Mouse (Mus musculus) hindbrain, postnatal 0 days (tissue): ENCODE data around the gene Atcay. TPM values are rescaled to one million over a fixed set of nuclear protein-coding genes. Genes with fewer than 3 reads are reported as not detected.
A peak's percentile ranks its signal among the peaks of the same experiment; 100 is the strongest.

Source experiments
- ATAC-seq: fragments of 200-750 bp; cut with Nextera tagmentation; 2 replicates; pipeline ENCODE4 v1.8.0; 2017; ENCODE audit warnings: mild to moderate bottlenecking, moderate TSS enrichment, moderate library complexity
- DNase-seq: peaks from one replicate; pipeline ENCODE4 v3.0.0-alpha.2; 2015; ENCODE audit warnings: low spot score
- H3K27ac ChIP-seq: fragments of 300-500 bp; sonication (generic); 2 replicates; pipeline ENCODE4 v1.5.1; 2014; ENCODE audit warnings: mild to moderate bottlenecking
- H3K27me3 ChIP-seq: fragments of 300-500 bp; sonication (generic); 2 replicates; pipeline ENCODE4 v1.6.1; 2014; ENCODE audit warnings: low read length, mixed read lengths; ENCODE audit not compliant: insufficient read depth
- H3K36me3 ChIP-seq: fragments of 300-500 bp; sonication (generic); 2 replicates; pipeline ENCODE4 v1.6.1; 2014; ENCODE audit warnings: low read length, mixed read lengths; ENCODE audit not compliant: insufficient read depth
- H3K4me1 ChIP-seq: fragments of 300-500 bp; sonication (generic); 2 replicates; pipeline ENCODE4 v1.6.1; 2014; ENCODE audit warnings: antibody characterized with exemption, low read length, mixed read lengths; ENCODE audit not compliant: insufficient read depth
- H3K4me2 ChIP-seq: fragments of 300-500 bp; sonication (generic); 2 replicates; pipeline ENCODE4 v1.6.1; 2014; ENCODE audit warnings: low read depth, mild to moderate bottlenecking, low read length, moderate library complexity, mixed read lengths
- H3K4me3 ChIP-seq: fragments of 300-500 bp; sonication (generic); 2 replicates; pipeline ENCODE4 v1.5.1; 2014; ENCODE audit warnings: low read length
- H3K9ac ChIP-seq: fragments of 300-500 bp; sonication (generic); replicated peaks from 2 replicates; pipeline ENCODE4 v1.6.1; 2014; ENCODE audit warnings: mild to moderate bottlenecking, low read length, moderate library complexity, mixed read lengths
- H3K9me3 ChIP-seq: fragments of 300-500 bp; sonication (generic); 2 replicates; pipeline ENCODE4 v1.6.1; 2016; ENCODE audit warnings: low read length, mixed read lengths
- CTCF ChIP-seq: IDR thresholded peaks from 2 replicates; pipeline ENCODE4 v1.5.1; 2016; ENCODE audit warnings: antibody characterized with exemption, control low read depth, low read depth
- WGBS: fragments of 180-500 bp; shearing (Covaris S2); extraction: QIAGEN DNeasy Blood & Tissue Kit; methylation state at CpG from one replicate; pipeline ENCODE4 v1.1.7; 2014; 5-methylcytosine and 5-hydroxymethylcytosine counted together
- polyA plus RNA-seq: library from polyadenylated mRNA; unstranded; fragments of >200 nt; fragmentation: Nextera tagmentation; extraction: Ambion mirVana; gene quantifications from 2 replicates; pipeline ENCODE4 v1.2.1, GENCODE M21; 2015
- total RNA-seq: library from RNA; depleted of rRNA; stranded (reverse); fragments of >200 nt; gene quantifications from 2 replicates; pipeline ENCODE4 v1.2.3, GENCODE M21; 2014

Atcay gene
- total and polyA plus RNA-seq, 2 experiments from 2014 or later: 70.2 to 197 TPM

- no peaks in the 10 kb centered on the region for H3K4me1 ChIP-seq
- TF ChIP-seq CTCF: no peak
- H3K4me3 ChIP-seq: no peak overlapping the region
- no peak overlapping the region for H3K9ac ChIP-seq
- WGBS: 75% methylated on average over 4 of the region's 4 CpGs
- 0 out of 2 replicates have a peak, but pooled peaks cover 4% of the 10 kb centered on the region for H3K36me3 ChIP-seq
- ATAC-seq (no peak; the same call in 1 of the 2 replicates), DNase-seq (no peak)
- no peak overlapping the region for H3K4me2 ChIP-seq
- no peaks in the 10 kb centered on the region for H3K9me3 ChIP-seq
- no peaks in the 10 kb centered on the region for H3K27me3 ChIP-seq
- no peak overlapping the region for H3K27ac ChIP-seq
Observed at GRCm38 (mm10) chr10:81244146-81244545, 13.5 kb upstream of the Atcay start.

GRCm38 (mm10) chr10:81242021-81242420 lies 11.4 kb upstream of the Atcay start:
- ATAC-seq (no peak), DNase-seq (no peak)
- H3K4me2 ChIP-seq: no peak overlapping the region
- WGBS: 90% methylated on average over 16 of the region's 16 CpGs
- H3K36me3 ChIP-seq: no peaks in the 10 kb centered on the region
- H3K4me3 ChIP-seq: no peak overlapping the region
- H3K9ac ChIP-seq: no peak overlapping the region
- H3K4me1 ChIP-seq: no peaks in the 10 kb centered on the region
- H3K27ac ChIP-seq: no peak overlapping the region
- H3K27me3 ChIP-seq: no peaks in the 10 kb centered on the region
- no peak for TF ChIP-seq CTCF
- H3K9me3 ChIP-seq: no peaks in the 10 kb centered on the region

GRCm38 (mm10) chr10:81240876-81241275 lies 10.2 kb upstream of the Atcay start:
- Histone ChIP-seq H3K4me2 (no peak overlapping the region), H3K27me3 (no peaks in the 10 kb centered on the region), H3K27ac (no peak overlapping the region), H3K9me3 (no peaks in the 10 kb centered on the region), H3K9ac (no peak overlapping the region), H3K4me3 (no peak overlapping the region), H3K36me3 (no peaks in the 10 kb centered on the region), H3K4me1 (no peaks in the 10 kb centered on the region)
- DNase-seq (peak; percentile 78), ATAC-seq (0 out of 2 replicates have a peak, but pooled peaks have one; percentile 31)
- peak; percentile 75 for TF ChIP-seq CTCF
- 25% methylated on average over 13 of the region's 13 CpGs for WGBS

- 73% methylated on average over 2 of the region's 2 CpGs for WGBS
- no peak for ATAC-seq
- Histone ChIP-seq H3K27me3 (no peaks in the 10 kb centered on the region), H3K4me3 (no peak overlapping the region), H3K9me3 (no peaks in the 10 kb centered on the region), H3K36me3 (no peaks in the 10 kb centered on the region), H3K4me1 (peaks cover 4% of the 10 kb centered on the region; the same call in 1 of the 2 replicates), H3K9ac (no peak overlapping the region), H3K4me2 (no peak overlapping the region), H3K27ac (no peak overlapping the region)
- DNase-seq: no peak
- TF ChIP-seq CTCF: no peak
Observed at GRCm38 (mm10) chr10:81238618-81239017, 8.0 kb upstream of the Atcay start.

GRCm38 (mm10) chr10:81236471-81237268 lies 6.0 kb upstream of the Atcay start:
- H3K36me3 ChIP-seq: no peaks in the 10 kb centered on the region
- 83% methylated on average over 12 of the region's 12 CpGs for WGBS
- no peaks in the 10 kb centered on the region for H3K9me3 ChIP-seq
- H3K4me1 ChIP-seq: peaks cover 7% of the 10 kb centered on the region; the same call in 1 of the 2 replicates
- DNase-seq (no peak), ATAC-seq (no peak)
- no peak for TF ChIP-seq CTCF
- H3K27ac ChIP-seq: no peak overlapping the region
- no peaks in the 10 kb centered on the region for H3K27me3 ChIP-seq
- no peak overlapping the region for H3K4me3 ChIP-seq
- H3K9ac ChIP-seq: no peak overlapping the region
- no peak overlapping the region for H3K4me2 ChIP-seq

- no peaks in the 10 kb centered on the region for H3K9me3 ChIP-seq
- H3K9ac ChIP-seq: peak overlapping the region; percentile 63; the same call in 1 of the 2 replicates
- TF ChIP-seq CTCF: no peak
- H3K27me3 ChIP-seq: no peaks in the 10 kb centered on the region
- 86% methylated on average over 6 of the region's 6 CpGs for WGBS
- no peak overlapping the region for H3K27ac ChIP-seq
- H3K36me3 ChIP-seq: no peaks in the 10 kb centered on the region
- peak overlapping the region; percentile 70 for H3K4me2 ChIP-seq
- H3K4me1 ChIP-seq: peaks cover 12% of the 10 kb centered on the region
- DNase-seq (no peak), ATAC-seq (no peak)
- no peak overlapping the region for H3K4me3 ChIP-seq
Observed at GRCm38 (mm10) chr10:81234206-81234605, 3.6 kb upstream of the Atcay start.

- no peaks in the 10 kb centered on the region for H3K27me3 ChIP-seq
- H3K9ac ChIP-seq: peak overlapping the region; percentile 63
- ATAC-seq: peak; percentile 64; the same call in 1 of the 2 replicates
- H3K36me3 ChIP-seq: no peaks in the 10 kb centered on the region
- H3K4me1 ChIP-seq: peaks cover 19% of the 10 kb centered on the region
- no peak for DNase-seq
- under 1% methylated on average over 27 of the region's 28 CpGs for WGBS
- H3K9me3 ChIP-seq: no peaks in the 10 kb centered on the region
- no peak for TF ChIP-seq CTCF
- H3K4me3 ChIP-seq: peak overlapping the region; percentile 52
- peak overlapping the region; percentile 62 for H3K27ac ChIP-seq
- H3K4me2 ChIP-seq: peak overlapping the region; percentile 70
Observed at GRCm38 (mm10) chr10:81233226-81233585, 2.6 kb upstream of the Atcay start.
